Mouse (Mus musculus): ENCODE results near the gene Ralgds.
A peak's percentile ranks its signal among the peaks of the same experiment; 100 is the strongest.
"Not testable (repeated sequence)": the region's sequence is repeated elsewhere in the genome, so short reads cannot be mapped to it uniquely, and the experiment has no call there.

Gene Ralgds

GRCm38 (mm10) chr2:28505795-28506194, 7.1 kb upstream of the Ralgds start, which contains the start of gene Gm10134:
Gene Gm10134, plus strand, starts transcription at chr2:28506095.
- no peak for DNase-seq (ENCODE audit: low spot score in 2 of 2)

DNA sequence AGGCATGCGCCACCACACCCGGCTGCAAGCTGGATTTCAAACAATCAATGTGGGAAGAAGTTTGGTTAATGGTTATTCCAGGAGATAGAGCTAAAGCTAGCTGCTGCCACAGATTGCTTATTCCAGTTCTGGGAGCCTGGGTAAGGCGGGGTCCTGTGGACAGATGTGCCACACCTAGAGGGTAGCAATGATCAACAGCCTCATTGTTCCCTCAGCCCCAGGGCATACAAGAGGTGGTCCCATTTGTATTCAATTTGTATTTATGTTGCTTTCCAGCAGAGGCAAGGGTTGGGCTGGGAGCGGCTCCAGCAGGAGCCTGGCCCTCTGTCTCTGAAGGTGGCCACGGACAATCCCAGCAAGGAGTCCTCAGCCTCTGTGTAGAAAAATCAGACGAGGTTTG, 6.6 kb upstream of the Ralgds start:
- no peak for DNase-seq (ENCODE audit: low spot score in 2 of 2)

GRCm38 (mm10) chr2:28511600-28511999, 1.3 kb upstream of the Ralgds start:
- DNase-seq (ENCODE audit: low spot score in 2 of 2) = not testable (repeated sequence)

- DNase-seq (ENCODE audit: low spot score in 2 of 2) = no peak
Observed at GRCm38 (mm10) chr2:28513431-28514370, 776 bp downstream of the Ralgds start.

DNA sequence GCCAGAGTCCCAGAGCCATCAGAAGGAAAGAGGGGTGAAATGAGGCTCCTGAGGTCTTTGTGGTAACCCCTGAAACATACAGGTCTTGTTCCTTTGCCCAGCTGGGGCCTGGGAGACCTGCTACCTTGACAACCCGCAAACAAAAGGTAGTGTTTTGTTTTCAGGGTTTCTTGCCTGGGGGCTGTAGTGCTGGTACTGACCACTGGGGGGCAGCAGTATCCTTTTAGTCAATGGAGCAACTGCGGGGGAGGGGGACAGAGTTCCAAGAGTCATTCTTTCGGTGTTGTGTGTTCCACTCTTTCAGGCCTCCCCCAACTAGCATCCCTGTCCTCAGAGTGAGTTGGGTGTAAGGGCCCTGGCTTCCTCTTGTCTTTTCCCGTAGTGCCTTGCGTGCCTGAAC, 1.6 kb downstream of the Ralgds start:
- DNase-seq (ENCODE audit: low spot score in 2 of 2) = peak; percentile 73 to 82

- DNase-seq (ENCODE audit: low spot score in 2 of 2) = peak; percentile 71 to 79
Observed at GRCm38 (mm10) chr2:28517206-28517909, 4.4 kb downstream of the Ralgds start.

DNA sequence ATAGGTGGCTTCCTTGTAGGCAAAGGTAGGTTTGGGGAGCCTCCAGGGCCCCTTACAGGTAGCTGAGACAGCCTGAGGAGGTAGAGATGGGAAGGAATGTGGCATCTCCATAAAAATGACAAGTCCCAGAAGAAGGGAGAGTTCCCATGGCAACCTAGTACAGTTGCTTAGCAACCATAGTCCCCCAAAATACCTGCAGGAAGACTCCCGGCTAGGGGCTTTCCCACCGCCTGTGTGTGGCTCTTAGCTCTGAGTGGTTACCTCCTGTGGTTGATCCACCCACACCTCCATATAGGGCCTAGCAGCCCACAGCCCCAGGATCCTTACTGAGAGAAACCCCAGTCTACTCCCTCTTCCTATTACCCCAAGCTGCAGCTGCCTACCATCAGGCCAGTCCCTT, 5.3 kb downstream of the Ralgds start:
- peak; percentile 63 to 68 for DNase-seq (ENCODE audit: low spot score in 2 of 2)

DNA sequence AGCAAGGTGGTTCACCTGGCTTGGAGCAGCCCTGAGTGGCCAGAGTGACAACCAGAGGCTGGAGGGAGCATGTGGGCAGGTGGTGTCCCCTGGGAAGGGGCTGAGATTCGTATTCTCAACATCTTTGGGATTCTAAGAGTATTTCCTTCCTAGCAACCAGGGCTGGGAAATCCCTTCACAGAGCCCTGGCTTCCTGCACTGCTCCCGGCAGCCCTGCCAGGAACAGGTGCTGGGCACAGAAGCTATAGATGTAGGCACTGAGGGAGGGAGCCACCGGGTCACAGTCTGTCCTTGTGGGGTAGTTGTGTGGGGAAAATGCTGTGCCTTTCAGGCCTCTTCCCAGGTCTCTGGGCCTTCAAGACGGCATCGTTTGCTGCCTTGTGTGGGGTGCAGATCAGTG, 7.7 kb downstream of the Ralgds start:
- no peak for DNase-seq (ENCODE audit: low spot score in 2 of 2)

DNA sequence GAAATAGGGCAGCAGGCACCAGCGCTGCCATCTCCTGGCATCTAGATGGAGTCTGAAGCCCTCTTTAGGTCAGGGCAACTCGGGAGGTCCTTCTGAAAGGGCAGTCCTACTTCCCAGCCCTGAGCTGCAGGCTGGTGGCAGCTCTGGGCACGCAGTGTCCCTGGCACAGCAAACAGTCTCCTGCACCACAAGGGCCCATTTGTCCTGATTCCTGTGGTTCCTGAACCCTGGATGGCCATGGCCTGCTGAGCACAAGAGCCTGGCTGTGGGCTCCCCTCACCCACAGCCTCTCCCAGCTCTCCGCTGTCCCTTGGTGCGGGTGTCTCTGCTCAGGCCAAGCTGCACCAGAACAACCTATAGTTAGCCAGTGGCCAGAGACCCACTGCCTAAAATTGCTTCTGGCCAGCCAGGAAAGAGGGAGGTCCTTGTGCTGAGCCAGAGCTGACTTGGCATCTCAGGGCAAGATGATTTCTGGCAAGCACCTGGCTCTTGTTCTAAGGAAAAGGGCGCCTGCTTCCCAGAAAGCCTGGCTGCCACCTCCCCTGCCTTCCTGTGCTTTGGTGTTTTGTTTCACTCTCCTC, 8.7 kb downstream of the Ralgds start:
- DNase-seq (ENCODE audit: low spot score in 2 of 2) = no peak

- no peak for DNase-seq (ENCODE audit: low spot score in 2 of 2)
Observed at GRCm38 (mm10) chr2:28522166-28522565, 9.2 kb downstream of the Ralgds start.

- peak in 1 of 2 experiments; percentile 46 for DNase-seq (ENCODE audit: low spot score in 2 of 2)
Observed at GRCm38 (mm10) chr2:28523643-28524117, 10.8 kb downstream of the Ralgds start.

- DNase-seq (ENCODE audit: low spot score in 2 of 2) = no peak
Observed at GRCm38 (mm10) chr2:28524406-28524805, 11.5 kb downstream of the Ralgds start.

GRCm38 (mm10) chr2:28525219-28525942, 12.5 kb downstream of the Ralgds start:
- peak in 1 of 2 experiments; percentile 41 for DNase-seq (ENCODE audit: low spot score in 2 of 2)

DNA sequence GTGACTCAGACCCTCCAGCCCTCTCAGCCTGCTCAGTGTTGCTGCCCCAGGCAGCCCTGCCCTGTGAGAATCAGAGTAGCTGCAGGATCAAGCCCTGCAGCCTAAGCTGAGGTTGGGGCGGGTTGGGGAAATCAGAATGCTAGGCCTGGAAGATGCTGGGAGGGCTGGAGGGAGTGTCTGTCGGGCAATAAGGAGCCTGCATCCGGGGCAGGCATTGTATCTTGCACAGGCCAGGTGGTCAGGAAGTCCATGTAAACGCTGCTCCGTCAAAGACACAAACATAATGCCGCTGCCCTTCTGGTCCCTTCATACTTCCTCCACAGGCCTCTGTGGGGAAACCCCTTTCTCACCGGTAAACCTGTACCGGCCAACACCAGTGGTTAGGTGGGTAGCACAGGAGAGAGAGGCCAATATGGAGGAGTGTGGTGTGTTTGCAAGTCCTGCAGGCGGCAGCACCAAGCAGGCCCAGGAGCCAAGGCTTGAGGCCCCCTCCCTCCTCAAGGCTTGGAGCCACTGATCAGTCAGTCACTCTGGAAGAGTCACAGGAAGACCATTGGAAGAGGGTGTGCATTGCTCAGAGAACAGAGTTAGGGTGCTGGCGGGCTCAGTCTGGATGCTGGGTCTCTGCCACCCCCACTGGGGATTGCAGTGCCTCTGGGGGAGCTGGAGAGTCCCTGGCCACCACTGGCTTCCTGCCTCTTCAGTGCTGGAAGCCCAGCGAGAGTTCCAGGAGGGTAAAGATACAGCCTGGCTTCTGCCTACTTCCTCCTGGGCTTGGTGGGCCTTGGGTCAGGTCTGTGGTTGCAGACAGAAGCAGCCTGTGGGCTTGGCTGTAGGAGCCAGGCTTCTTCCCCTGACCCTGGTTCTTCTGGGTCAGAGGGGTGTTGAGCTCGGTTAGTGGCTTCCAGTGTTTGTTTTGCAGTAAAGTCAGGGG, 13.3 kb downstream of the Ralgds start:
- DNase-seq (ENCODE audit: low spot score in 2 of 2) = peak; percentile 80 to 82

DNA sequence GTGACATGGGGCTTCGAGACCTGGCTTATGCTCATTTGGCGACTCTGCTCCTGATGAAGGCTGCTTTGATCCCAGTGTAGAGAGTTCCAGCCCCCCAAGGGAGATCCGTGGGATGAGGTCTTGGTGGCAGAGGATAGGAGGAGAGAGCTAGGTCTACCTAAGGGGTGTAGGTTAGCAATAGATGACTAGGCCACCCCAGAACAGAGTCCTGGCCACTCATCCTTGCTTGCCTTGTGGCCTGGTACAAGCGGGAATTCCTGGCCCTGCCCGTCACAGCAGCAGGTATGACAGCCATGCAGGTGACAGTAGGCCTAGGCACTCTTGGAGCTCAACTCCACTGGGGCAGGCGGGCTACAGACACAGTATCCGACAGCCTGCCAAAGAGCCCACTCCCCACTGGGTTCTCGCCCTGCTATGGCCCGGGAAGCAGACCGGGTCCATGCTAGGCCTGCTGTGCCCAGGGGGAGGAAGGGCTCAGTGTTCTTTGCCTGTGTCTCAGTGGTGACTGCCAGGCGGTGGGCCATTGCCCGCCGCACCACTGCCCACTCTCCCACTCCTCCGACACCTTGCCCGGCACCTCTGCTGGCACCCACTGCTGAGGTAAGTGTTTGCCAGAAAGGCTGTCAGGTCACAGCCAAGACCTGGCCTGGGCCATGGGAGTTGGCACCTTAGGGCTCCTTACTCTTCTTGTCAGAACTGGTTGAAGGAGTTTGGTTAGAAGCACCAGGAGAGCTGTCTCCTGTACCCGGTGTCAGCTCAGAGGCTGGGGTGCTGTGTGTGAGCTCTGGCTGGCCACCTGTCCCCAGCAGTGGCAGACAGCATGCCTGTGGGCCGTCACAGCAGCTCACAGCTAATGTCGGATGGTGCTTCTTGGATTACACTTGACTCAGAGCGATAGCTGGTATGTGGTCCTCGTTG, 14.8 kb downstream of the Ralgds start:
- no peak for DNase-seq (ENCODE audit: low spot score in 2 of 2)

- no peak for DNase-seq (ENCODE audit: low spot score in 2 of 2)
Observed at GRCm38 (mm10) chr2:28528354-28528730, 15.4 kb downstream of the Ralgds start.

GRCm38 (mm10) chr2:28529856-28530255, 16.9 kb downstream of the Ralgds start:
- DNase-seq (ENCODE audit: low spot score in 2 of 2) = no peak

GRCm38 (mm10) chr2:28530311-28530710, 17.4 kb downstream of the Ralgds start:
- DNase-seq (ENCODE audit: low spot score in 2 of 2) = no peak

All from spleen, postnatal 36 days (tissue).